Mouse (Mus musculus) ES-Bruce4 (cell line): ENCODE results near the gene Ralgps1.

Experiments used
- EP300 ChIP-seq: IDR thresholded peaks from 2 replicates; pipeline ENCODE4 v1.6.1; 2011; ENCODE audit warnings: low read depth, low read length; ENCODE audit not compliant: insufficient read depth
- POLR2A ChIP-seq: IDR thresholded peaks from one replicate; pipeline ENCODE4 v1.8.1; 2011; ENCODE audit warnings: low read length; ENCODE audit not compliant: insufficient read depth

- TF ChIP-seq EP300 (no peak), POLR2A (no peak)
Observed at GRCm38 (mm10) chr2:33345956-33346355, 25.3 kb downstream of the Ralgps1 start.
